Mouse (Mus musculus) limb, embryonic 14.5 days (tissue): ENCODE data around the gene Pax2. TPM values are rescaled to one million over a fixed set of nuclear protein-coding genes. Genes with fewer than 3 reads are reported as not detected.

Experiments
- ATAC-seq: fragments of 200-750 bp; cut with Nextera tagmentation; 2 replicates; pipeline ENCODE4 v1.8.0; 2017; ENCODE audit warnings: low read depth, moderate number of reproducible peaks, moderate TSS enrichment; ENCODE audit not compliant: low FRiP score
- DNase-seq: peaks from one replicate; pipeline ENCODE4 v3.0.0-alpha.2; 2015; ENCODE audit warnings: low spot score
- H3K27ac ChIP-seq: fragments of 300-500 bp; sonication (generic); replicated peaks from 2 replicates; pipeline ENCODE4 v1.5.1; 2014; ENCODE audit warnings: low read depth, mild to moderate bottlenecking, low read length, moderate library complexity, mixed read lengths
- H3K27me3 ChIP-seq: fragments of 300-500 bp; sonication (generic); 2 replicates; pipeline ENCODE4 v1.6.1; 2014; ENCODE audit warnings: low read length, mixed read lengths; ENCODE audit not compliant: control insufficient read depth, insufficient read depth
- H3K36me3 ChIP-seq: fragments of 300-500 bp; sonication (generic); 2 replicates; pipeline ENCODE4 v1.6.1; 2014; ENCODE audit warnings: mild to moderate bottlenecking, low read length, moderate library complexity, mixed read lengths; ENCODE audit not compliant: control insufficient read depth, insufficient read depth
- H3K4me1 ChIP-seq: fragments of 300-500 bp; sonication (generic); 2 replicates; pipeline ENCODE4 v1.6.1; 2014; ENCODE audit warnings: antibody characterized with exemption, low read length, mixed read lengths; ENCODE audit not compliant: control insufficient read depth, insufficient read depth
- H3K4me2 ChIP-seq: fragments of 300-500 bp; sonication (generic); replicated peaks from 2 replicates; pipeline ENCODE4 v1.6.1; 2014; ENCODE audit warnings: low read depth, mild to moderate bottlenecking, low read length, moderate library complexity; ENCODE audit not compliant: severe bottlenecking
- H3K4me3 ChIP-seq: fragments of 300-500 bp; sonication (generic); replicated peaks from 2 replicates; pipeline ENCODE4 v1.5.1; 2014; ENCODE audit warnings: low read length
- H3K9ac ChIP-seq: fragments of 300-500 bp; sonication (generic); 2 replicates; pipeline ENCODE4 v1.6.1; 2014; ENCODE audit warnings: mild to moderate bottlenecking, low read depth, low read length, moderate library complexity; ENCODE audit not compliant: severe bottlenecking
- H3K9me3 ChIP-seq: fragments of 300-500 bp; sonication (generic); 2 replicates; pipeline ENCODE4 v1.6.1; 2016; ENCODE audit warnings: low read length; ENCODE audit not compliant: control insufficient read depth
- POLR2A ChIP-seq: fragments of 200-500 bp; IDR thresholded peaks from 2 replicates; pipeline ENCODE4 v1.8.0; 2012; ENCODE audit warnings: inconsistent platforms, mild to moderate bottlenecking, moderate library complexity, borderline replicate concordance; ENCODE audit not compliant: insufficient read depth, insufficient read length; ENCODE audit errors: extremely low read depth
- WGBS: fragments of 180-500 bp; shearing (Covaris S2); extraction: QIAGEN DNeasy Blood & Tissue Kit; methylation state at CpG from one replicate; pipeline ENCODE4 v1.1.7; 2014; 5-methylcytosine and 5-hydroxymethylcytosine counted together
- polyA plus RNA-seq, 2 experiments: library from polyadenylated mRNA; depleted of rRNA in 1 of 2; stranded (reverse) in 1 of 2; unstranded in 1 of 2; fragments of >200 nt; fragmentation: Nextera tagmentation in 1 of 2; extraction: Ambion mirVana in 1 of 2; gene quantifications; 2 replicates each; pipeline versions ENCODE4 v1.2.1 to v1.2.3; 2012 to 2014

The Pax2 gene
- polyA plus RNA-seq, 2 experiments, result 0.05 TPM; not detected in 1

GRCm38 (mm10) chr19:44799156-44799555 lies 43.3 kb downstream of the Pax2 start:
- no peak for TF ChIP-seq POLR2A
- H3K4me2 ChIP-seq, result no peak overlapping the region
- H3K27me3 ChIP-seq, result no peaks in the 10 kb centered on the region
- H3K4me1 ChIP-seq, result peaks cover 5% of the 10 kb centered on the region; the same call in 1 of the 2 replicates
- DNase-seq (no peak), ATAC-seq (no peak)
- no peaks in the 10 kb centered on the region for H3K36me3 ChIP-seq
- H3K4me3 ChIP-seq, result no peak overlapping the region
- H3K9ac ChIP-seq, result no peak overlapping the region
- WGBS, result 64% methylated on average over 5 of the region's 5 CpGs
- no peaks in the 10 kb centered on the region for H3K9me3 ChIP-seq
- H3K27ac ChIP-seq, result no peak overlapping the region

GRCm38 (mm10) chr19:44800327-44800726 lies 44.5 kb downstream of the Pax2 start:
- no peak overlapping the region for H3K27ac ChIP-seq
- H3K4me3 ChIP-seq, result no peak overlapping the region
- no peak overlapping the region for H3K9ac ChIP-seq
- WGBS, result 34% methylated on average over 6 of the region's 6 CpGs
- peaks cover 5% of the 10 kb centered on the region; the same call in 1 of the 2 replicates for H3K4me1 ChIP-seq
- no peak for DNase-seq
- no peak overlapping the region for H3K4me2 ChIP-seq
- TF ChIP-seq POLR2A, result no peak
- H3K27me3 ChIP-seq, result no peaks in the 10 kb centered on the region
- no peak for ATAC-seq
- no peaks in the 10 kb centered on the region for H3K36me3 ChIP-seq
- H3K9me3 ChIP-seq, result no peaks in the 10 kb centered on the region

GRCm38 (mm10) chr19:44808734-44809133 lies 52.9 kb downstream of the Pax2 start:
- no peaks in the 10 kb centered on the region for H3K4me1 ChIP-seq
- H3K27ac ChIP-seq, result no peak overlapping the region
- no peak overlapping the region for H3K4me2 ChIP-seq
- H3K9me3 ChIP-seq, result no peaks in the 10 kb centered on the region
- DNase-seq, result no peak
- TF ChIP-seq POLR2A, result no peak
- WGBS, result 9% methylated on average over 7 of the region's 8 CpGs
- peaks cover 8% of the 10 kb centered on the region; the same call in 1 of the 2 replicates for H3K27me3 ChIP-seq
- no peak for ATAC-seq
- no peak overlapping the region for H3K9ac ChIP-seq
- H3K36me3 ChIP-seq, result no peaks in the 10 kb centered on the region
- no peak overlapping the region for H3K4me3 ChIP-seq

GRCm38 (mm10) chr19:44812666-44813429 lies 57.0 kb downstream of the Pax2 start:
- no peaks in the 10 kb centered on the region for H3K9me3 ChIP-seq
- no peak overlapping the region for H3K4me2 ChIP-seq
- no peaks in the 10 kb centered on the region for H3K36me3 ChIP-seq
- H3K9ac ChIP-seq, result no peak overlapping the region
- no peak overlapping the region for H3K27ac ChIP-seq
- TF ChIP-seq POLR2A, result no peak
- ATAC-seq (no peak), DNase-seq (no peak)
- 0 out of 2 replicates have a peak, but pooled peaks cover 3% of the 10 kb centered on the region for H3K4me1 ChIP-seq
- no peak overlapping the region for H3K4me3 ChIP-seq
- H3K27me3 ChIP-seq, result 0 out of 2 replicates have a peak, but pooled peaks cover 7% of the 10 kb centered on the region
- 58% methylated on average over 13 of the region's 13 CpGs for WGBS

GRCm38 (mm10) chr19:44815111-44815510 lies 59.3 kb downstream of the Pax2 start:
- ATAC-seq, result no peak
- Histone ChIP-seq H3K36me3 (no peaks in the 10 kb centered on the region), H3K9ac (no peak overlapping the region), H3K4me1 (0 out of 2 replicates have a peak, but pooled peaks cover 3% of the 10 kb centered on the region), H3K4me2 (no peak overlapping the region), H3K9me3 (no peaks in the 10 kb centered on the region), H3K27ac (no peak overlapping the region), H3K27me3 (peaks cover 13% of the 10 kb centered on the region; the same call in 1 of the 2 replicates), H3K4me3 (no peak overlapping the region)
- no peak for TF ChIP-seq POLR2A
- WGBS, result 73% methylated on average over 3 of the region's 3 CpGs
- DNase-seq, result no peak
